Mouse (Mus musculus): ENCODE data around the gene Rfc4. TPM values are rescaled to one million over a fixed set of nuclear protein-coding genes. Genes with fewer than 3 reads are reported as not detected.

Rfc4 gene
- polyA plus RNA-seq, 1 experiment from 2014 or later: 59.4 TPM

DNA sequence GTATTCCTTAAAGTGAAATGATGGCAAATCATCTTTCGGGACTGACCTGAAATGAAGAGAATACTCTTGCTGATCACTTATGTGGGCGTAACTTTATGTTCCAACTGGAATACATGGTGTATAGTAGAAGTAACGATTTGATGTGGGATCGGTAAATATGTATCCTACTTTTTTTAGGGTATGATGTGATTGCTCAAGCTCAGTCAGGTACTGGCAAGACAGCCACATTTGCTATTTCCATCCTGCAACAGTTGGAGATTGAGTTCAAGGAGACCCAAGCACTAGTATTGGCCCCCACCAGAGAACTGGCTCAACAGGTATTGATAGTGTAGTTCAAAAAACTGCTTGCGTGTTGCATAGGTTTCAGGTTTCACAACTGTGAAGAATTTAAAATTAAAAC, 18.6 kb downstream of the Rfc4 start:
- H3K4me2 ChIP-seq (ENCODE audit: low read depth, low read length): peak overlapping the region; percentile 89
- no peaks in the 10 kb centered on the region for H3K27me3 ChIP-seq (ENCODE audit: insufficient read depth, low read length)
- no peak for DNase-seq
- ATAC-seq: no peak
- peak overlapping the region; percentile 94 for H3K4me3 ChIP-seq (ENCODE audit: low read depth, low read length)
- peak overlapping the region; percentile 96; the same call in 1 of the 2 replicates for H3K27ac ChIP-seq (ENCODE audit: low read depth)
- peak overlapping the region; percentile 96 for H3K9ac ChIP-seq (replicated peaks)
- no peak for TF ChIP-seq EP300 (IDR thresholded peaks at IDR 0.05; ENCODE audit: low read depth)
- no peak for TF ChIP-seq CTCF (IDR thresholded peaks at IDR 0.05; ENCODE audit: low read depth)
- 4% methylated on average over 5 of the region's 5 CpGs for WGBS (ENCODE audit: insufficient replicate concordance)
- H3K36me3 ChIP-seq (replicated peaks; ENCODE audit: insufficient read depth, low read length): peaks cover 44% of the 10 kb centered on the region
- no peaks in the 10 kb centered on the region for H3K9me3 ChIP-seq (ENCODE audit: low read length)
- peaks cover 21% of the 10 kb centered on the region for H3K4me1 ChIP-seq (ENCODE audit: insufficient read depth)

DNA sequence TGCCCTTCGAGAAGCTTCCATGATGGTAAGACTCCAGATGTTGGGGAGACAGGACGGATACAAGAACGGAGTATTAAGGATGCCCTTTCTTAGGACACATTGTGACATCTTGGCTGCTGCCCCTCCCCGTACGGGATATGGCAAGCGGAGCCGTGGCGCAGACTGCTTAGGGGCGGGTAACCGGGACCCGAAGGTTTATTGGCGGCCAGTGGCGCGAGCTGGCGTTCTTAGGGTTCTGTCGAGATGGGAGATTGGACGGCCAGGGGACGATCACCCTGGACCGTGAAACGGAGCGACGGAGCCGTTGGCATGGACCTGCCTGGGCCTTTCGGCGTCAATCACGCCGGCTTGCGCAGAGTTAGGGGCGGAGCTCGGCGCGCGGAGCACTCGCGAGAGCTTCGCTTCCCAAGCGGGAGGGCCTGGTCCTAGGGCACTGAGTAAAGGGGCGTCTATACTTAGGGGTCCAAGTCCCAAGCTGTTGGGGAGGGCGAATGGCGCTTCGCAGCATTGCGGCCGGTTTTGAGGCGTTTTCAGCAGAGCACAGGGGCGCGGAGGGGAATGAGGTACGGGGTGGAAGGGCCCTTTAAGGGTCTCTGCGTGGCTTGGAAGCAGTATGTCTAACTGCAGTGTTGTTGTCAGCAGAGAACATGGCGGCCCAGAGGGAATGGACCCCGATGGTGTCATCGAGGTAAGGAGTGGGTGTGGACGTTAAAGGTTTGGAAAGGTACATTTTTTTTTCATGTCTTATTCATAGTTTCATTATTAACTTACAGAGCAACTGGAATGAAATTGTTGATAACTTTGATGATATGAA, 19.4 kb downstream of the Rfc4 start:
- Histone ChIP-seq H3K27ac (ENCODE audit: low read depth) (peak overlapping the region; percentile 96), H3K9ac (replicated peaks) (peak overlapping the region; percentile 96), H3K27me3 (ENCODE audit: insufficient read depth, low read length) (no peaks in the 10 kb centered on the region), H3K4me2 (ENCODE audit: low read depth, low read length) (peak overlapping the region; percentile 89), H3K4me3 (ENCODE audit: low read depth, low read length) (peak overlapping the region; percentile 94), H3K36me3 (replicated peaks; ENCODE audit: insufficient read depth, low read length) (peaks cover 42% of the 10 kb centered on the region), H3K9me3 (ENCODE audit: low read length) (no peaks in the 10 kb centered on the region), H3K4me1 (ENCODE audit: insufficient read depth) (peaks cover 23% of the 10 kb centered on the region)
- DNase-seq (peak; percentile 87), ATAC-seq (peak; percentile 81)
- WGBS (ENCODE audit: insufficient replicate concordance): under 1% methylated on average over 52 of the region's 52 CpGs
- no peak for TF ChIP-seq EP300 (IDR thresholded peaks at IDR 0.05; ENCODE audit: low read depth)

GRCm38 (mm10) chr16:23107231-23107942, 20.1 kb downstream of the Rfc4 start, which contains the start of gene Eif4a2:
Gene Eif4a2 (plus strand): TSS chr16:23107444.
- under 1% methylated on average over 71 of the region's 71 CpGs for WGBS (ENCODE audit: insufficient replicate concordance)

DNA sequence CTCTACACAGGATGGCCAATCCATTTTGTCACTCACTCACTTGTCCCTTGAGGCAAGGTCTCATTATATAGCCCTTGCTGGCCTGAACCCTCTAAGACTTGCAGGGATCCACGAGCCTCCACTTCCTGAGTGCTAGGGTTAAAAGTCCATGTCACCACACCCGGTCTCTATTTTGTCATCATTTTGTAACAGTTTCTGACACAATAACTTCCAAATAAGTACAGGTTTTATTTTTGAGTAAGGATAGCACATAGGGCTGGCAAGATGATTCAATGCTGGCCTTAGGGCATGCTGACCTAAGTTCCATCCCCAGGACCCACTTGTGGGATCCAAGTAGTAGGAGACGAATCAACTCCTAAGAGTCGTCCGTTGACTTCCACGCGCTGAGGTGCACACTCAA, 21.4 kb downstream of the Rfc4 start:
- Histone ChIP-seq H3K27me3 (ENCODE audit: insufficient read depth, low read length) (no peaks in the 10 kb centered on the region), H3K4me2 (ENCODE audit: low read depth, low read length) (0 out of 2 replicates have a peak overlapping the region, but pooled peaks have one; percentile 2), H3K4me3 (ENCODE audit: low read depth, low read length) (no peak overlapping the region), H3K9ac (replicated peaks) (no peak overlapping the region), H3K27ac (ENCODE audit: low read depth) (peak overlapping the region; percentile 11; the same call in 1 of the 2 replicates), H3K4me1 (ENCODE audit: insufficient read depth) (peaks cover 24% of the 10 kb centered on the region), H3K36me3 (replicated peaks; ENCODE audit: insufficient read depth, low read length) (peaks cover 21% of the 10 kb centered on the region), H3K9me3 (ENCODE audit: low read length) (no peaks in the 10 kb centered on the region)
- ATAC-seq: no peak
- DNase-seq: no peak
- TF ChIP-seq EP300 (IDR thresholded peaks at IDR 0.05; ENCODE audit: low read depth): no peak
- no peak for TF ChIP-seq CTCF (IDR thresholded peaks at IDR 0.05; ENCODE audit: low read depth)
- WGBS (ENCODE audit: insufficient replicate concordance): 65% methylated on average over 7 of the region's 7 CpGs

More at GRCm38 (mm10) chr16:23107231-23107942, 20.1 kb downstream of the Rfc4 start, which contains the start of gene Eif4a2:
- Histone ChIP-seq H3K27ac (ENCODE audit: low read depth) (peak within 1 kb of the TSS; percentile 96), H3K36me3 (replicated peaks; ENCODE audit: insufficient read depth, low read length) (peaks cover 34% of the 10 kb centered on the region), H3K4me3 (ENCODE audit: low read depth, low read length) (peak within 1 kb of the TSS; percentile 94), H3K9me3 (ENCODE audit: low read length) (no peaks in the 10 kb centered on the region), H3K4me2 (ENCODE audit: low read depth, low read length) (peak within 1 kb of the TSS; percentile 89), H3K4me1 (ENCODE audit: insufficient read depth) (peaks cover 26% of the 10 kb centered on the region), H3K9ac (replicated peaks) (peak within 1 kb of the TSS; percentile 96), H3K27me3 (ENCODE audit: insufficient read depth, low read length) (no peaks in the 10 kb centered on the region)
- DNase-seq: peak; percentile 93
- peak; percentile 92 for ATAC-seq
- peak; percentile 48 for TF ChIP-seq CTCF (IDR thresholded peaks at IDR 0.05; ENCODE audit: low read depth)
- peak; percentile 40; the same call in 1 of the 2 replicates for TF ChIP-seq EP300 (IDR thresholded peaks at IDR 0.05; ENCODE audit: low read depth)

DNA sequence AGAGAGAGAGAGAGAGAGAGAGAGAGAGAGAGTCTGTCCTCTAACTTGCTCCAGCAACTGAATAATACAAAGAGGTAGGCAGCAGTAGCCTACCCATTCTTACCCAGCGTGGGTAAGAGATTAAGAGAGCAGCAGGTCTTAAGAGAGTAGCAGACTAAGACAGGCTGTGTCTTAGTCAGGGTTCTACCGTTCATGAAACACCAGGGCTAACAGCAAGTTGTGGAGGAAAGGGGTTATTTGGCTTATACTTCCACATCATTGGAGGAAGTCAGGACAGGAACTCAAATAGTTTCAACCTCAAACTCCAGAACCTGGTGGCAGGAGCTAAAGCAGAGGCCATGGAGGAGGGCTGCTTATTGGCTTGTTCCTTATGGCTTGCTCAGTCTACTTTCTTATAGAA, 23.7 kb downstream of the Rfc4 start:
- Histone ChIP-seq H3K27me3 (ENCODE audit: insufficient read depth, low read length) (no peaks in the 10 kb centered on the region), H3K4me1 (ENCODE audit: insufficient read depth) (peaks cover 22% of the 10 kb centered on the region), H3K9me3 (ENCODE audit: low read length) (no peaks in the 10 kb centered on the region), H3K4me3 (ENCODE audit: low read depth, low read length) (no peak overlapping the region), H3K27ac (ENCODE audit: low read depth) (no peak overlapping the region), H3K36me3 (replicated peaks; ENCODE audit: insufficient read depth, low read length) (peaks cover 3% of the 10 kb centered on the region), H3K9ac (replicated peaks) (no peak overlapping the region), H3K4me2 (ENCODE audit: low read depth, low read length) (no peak overlapping the region)
- DNase-seq (no peak), ATAC-seq (no peak)
- WGBS (ENCODE audit: insufficient replicate concordance): 40% methylated on average over 2 of the region's 2 CpGs
- no peak for TF ChIP-seq EP300 (IDR thresholded peaks at IDR 0.05; ENCODE audit: low read depth)
- no peak for TF ChIP-seq CTCF (IDR thresholded peaks at IDR 0.05; ENCODE audit: low read depth)

All from liver, postnatal 0 days (tissue).